Mouse (Mus musculus): ENCODE measurements around the gene Cdc42.

Gene Cdc42

GRCm38 (mm10) chr4:137371596-137372523 lies 14.3 kb upstream of the Cdc42 start:
- DNase-seq = peak in 1 of 2 experiments; percentile 42

GRCm38 (mm10) chr4:137369954-137370750 lies 12.6 kb upstream of the Cdc42 start:
- DNase-seq = peak; percentile 75 to 88

GRCm38 (mm10) chr4:137368198-137368597 lies 10.7 kb upstream of the Cdc42 start:
- DNase-seq = no peak

- DNase-seq = peak; percentile 39 to 71
These were observed 10.0 kb upstream of the Cdc42 start for GRCm38 (mm10) chr4:137367275-137368088.

- no peak for DNase-seq
These were observed 8.6 kb upstream of the Cdc42 start for GRCm38 (mm10) chr4:137366097-137366496.

- DNase-seq = no peak
These were observed 8.0 kb upstream of the Cdc42 start for GRCm38 (mm10) chr4:137365356-137366062.

- no peak for DNase-seq
These were observed 7.3 kb upstream of the Cdc42 start for GRCm38 (mm10) chr4:137364826-137365225.

GRCm38 (mm10) chr4:137360996-137361395 lies 3.5 kb upstream of the Cdc42 start:
- DNase-seq = no peak

GRCm38 (mm10) chr4:137358291-137359002 lies 927 bp upstream of the Cdc42 start:
- no peak for DNase-seq

- peak; percentile 69 to 88 for DNase-seq
These were observed 628 bp downstream of the Cdc42 start for GRCm38 (mm10) chr4:137356674-137357510.

- no peak for DNase-seq
These were observed 6.9 kb downstream of the Cdc42 start for GRCm38 (mm10) chr4:137350627-137351026.

GRCm38 (mm10) chr4:137345790-137346189 lies 11.7 kb downstream of the Cdc42 start:
- DNase-seq = no peak

GRCm38 (mm10) chr4:137345112-137345511 lies 12.4 kb downstream of the Cdc42 start:
- no peak for DNase-seq

GRCm38 (mm10) chr4:137342816-137343215 lies 14.7 kb downstream of the Cdc42 start:
- DNase-seq = no peak

- peak in 1 of 2 experiments; percentile 25 for DNase-seq
These were observed 18.1 kb downstream of the Cdc42 start for GRCm38 (mm10) chr4:137339415-137339814.

- no peak for DNase-seq
These were observed 21.1 kb downstream of the Cdc42 start for GRCm38 (mm10) chr4:137336468-137336867.

GRCm38 (mm10) chr4:137332051-137332450 lies 25.5 kb downstream of the Cdc42 start:
- peak; percentile 58 to 63 for DNase-seq

GRCm38 (mm10) chr4:137326494-137326893 lies 31.0 kb downstream of the Cdc42 start:
- no peak for DNase-seq

GRCm38 (mm10) chr4:137324926-137325325 lies 32.6 kb downstream of the Cdc42 start:
- DNase-seq = no peak

GRCm38 (mm10) chr4:137316027-137316770 lies 41.3 kb downstream of the Cdc42 start:
- peak in 1 of 2 experiments; percentile 5 for DNase-seq

All from kidney, postnatal 25 days (tissue).